In genomic region chr9:62438085-62438754, GRCm38 (mm10) we compare ENCODE assay signal across 8 mouse cellular contexts.
DNase-seq lines count a peak whose midpoint lies in the region; ATAC-seq and TF ChIP-seq lines count a peak whose summit lies in the region.

No protein-coding gene starts in this region.

- no peak for TF ChIP-seq CTCF in kidney, adult 2 months (conservative IDR thresholded peaks at IDR 0.05; ENCODE audit: insufficient read depth, insufficient read length, low read depth, low read length)
- TF ChIP-seq CTCF in forebrain, postnatal 0 days (IDR thresholded peaks at IDR 0.05; ENCODE audit: low read depth): no peak

- H3K4me3 ChIP-seq in kidney, adult 2 months (ENCODE audit: insufficient read depth, low read depth, low read length): no peak overlapping the region
- H3K4me3 ChIP-seq in forebrain, postnatal 0 days (ENCODE audit: low read depth, low read length): no peak overlapping the region
- no peak overlapping the region for H3K4me3 ChIP-seq in midbrain, embryonic 16.5 days (ENCODE audit: low read depth, low read length)

- H3K36me3 ChIP-seq in kidney, adult 2 months (ENCODE audit: control insufficient read depth, insufficient read depth, low read length): no peaks in the 10 kb centered on the region
- no peaks in the 10 kb centered on the region for H3K36me3 ChIP-seq in forebrain, postnatal 0 days (ENCODE audit: insufficient read depth)
- H3K36me3 ChIP-seq in midbrain, embryonic 16.5 days (ENCODE audit: control insufficient read depth, insufficient read depth, low read length): no peaks in the 10 kb centered on the region

- 0 out of 2 replicates have a peak overlapping the region, but pooled peaks have one; percentile 10 for H3K9ac ChIP-seq in forebrain, postnatal 0 days
- H3K9ac ChIP-seq in midbrain, embryonic 16.5 days (ENCODE audit: low read depth, low read length): peak overlapping the region; percentile 34; the same call in 1 of the 2 replicates

- WGBS in kidney, adult 2 months: 86% methylated on average over 5 of the region's 5 CpGs
- 68% methylated on average over 5 of the region's 5 CpGs for WGBS in forebrain, postnatal 0 days
- 79% methylated on average over 5 of the region's 5 CpGs for WGBS in midbrain, embryonic 16.5 days

- H3K4me2 ChIP-seq in forebrain, postnatal 0 days (ENCODE audit: low read depth): no peak overlapping the region
- no peak overlapping the region for H3K4me2 ChIP-seq in midbrain, embryonic 16.5 days (ENCODE audit: low read length)

- ATAC-seq in forebrain, postnatal 0 days: peak; percentile 50
- ATAC-seq in midbrain, embryonic 16.5 days: peak; percentile 54

- no peaks in the 10 kb centered on the region for H3K27me3 ChIP-seq in kidney, adult 2 months (replicated peaks; ENCODE audit: control insufficient read depth, insufficient read depth, low read length)
- H3K27me3 ChIP-seq in forebrain, postnatal 0 days (ENCODE audit: insufficient read depth, low read length): no peaks in the 10 kb centered on the region
- H3K27me3 ChIP-seq in midbrain, embryonic 16.5 days (ENCODE audit: control insufficient read depth, insufficient read depth, low read depth, low read length): no peaks in the 10 kb centered on the region

- DNase-seq in kidney, adult 2 months: no peak
- DNase-seq in kidney, adult 18-20 months: no peak
- DNase-seq in cerebellum, adult 9-10 months: peak; percentile 89
- DNase-seq in forebrain, postnatal 0 days: peak; percentile 47
- no peak for DNase-seq in retina, postnatal 1 day
- DNase-seq in ovary, postnatal 10 days (ENCODE audit: low spot score): no peak
- no peak for DNase-seq in layer of hippocampus, adult 9-10 months (ENCODE audit: low spot score)

- peaks cover 23% of the 10 kb centered on the region for H3K4me1 ChIP-seq in kidney, adult 2 months (ENCODE audit: control insufficient read depth, insufficient read depth, low read length)
- H3K4me1 ChIP-seq in forebrain, postnatal 0 days (ENCODE audit: insufficient read depth): no peaks in the 10 kb centered on the region
- peaks cover 13% of the 10 kb centered on the region for H3K4me1 ChIP-seq in midbrain, embryonic 16.5 days (ENCODE audit: control insufficient read depth, insufficient read depth, low read length)

- no peaks in the 10 kb centered on the region for H3K9me3 ChIP-seq in forebrain, postnatal 0 days (ENCODE audit: low read length)
- no peaks in the 10 kb centered on the region for H3K9me3 ChIP-seq in midbrain, embryonic 16.5 days (replicated peaks; ENCODE audit: control insufficient read depth, low read length, poor library complexity, severe bottlenecking)

- H3K27ac ChIP-seq in kidney, adult 2 months (ENCODE audit: insufficient read depth, low read depth, low read length): peak overlapping the region; percentile 39; the same call in 1 of the 2 replicates
- H3K27ac ChIP-seq in forebrain, postnatal 0 days (ENCODE audit: low read depth, low read length): peak overlapping the region; percentile 86
- peak overlapping the region; percentile 83 for H3K27ac ChIP-seq in midbrain, embryonic 16.5 days (ENCODE audit: low read length)

- no peak for TF ChIP-seq POLR2A in kidney, adult 2 months (IDR thresholded peaks at IDR 0.05; ENCODE audit: low read depth, low read length)

Comparison
In these comparisons a context has a peak if more than half of its experiments do, and no peak if none do; other contexts are left out.
1. DNase-seq: peak in cerebellum, adult 9-10 months (single experiment) and forebrain, postnatal 0 days (single experiment); none in kidney, adult 2 months (single experiment), kidney, adult 18-20 months (single experiment), retina, postnatal 1 day (single experiment), ovary, postnatal 10 days (single experiment) and layer of hippocampus, adult 9-10 months (single experiment).
2. Peak in every context shown above with its lines, with median percentiles within 50 percentile points of each other: H3K27ac ChIP-seq.